Mouse (Mus musculus): ENCODE results near the gene 1700003F12Rik. TPM values are rescaled to one million over a fixed set of nuclear protein-coding genes. Genes with fewer than 3 reads are reported as not detected.

Gene 1700003F12Rik
- 0.29 and 0.52 TPM in 2 replicates for polyA plus RNA-seq (2012; rRNA removed)

GRCm38 (mm10) chr2:154546711-154547110, at the start of gene 1700003F12Rik:
Gene 1700003F12Rik, plus strand, starts transcription at chr2:154547085.
- no peak within 1 kb of the TSS for H3K27ac ChIP-seq (ENCODE audit: insufficient read depth, low read depth, low read length)
- H3K36me3 ChIP-seq (ENCODE audit: control insufficient read depth, insufficient read depth, low read length), result no peaks in the 10 kb centered on the region
- 95% methylated on average over 10 of the region's 10 CpGs for WGBS
- no peak for DNase-seq
- H3K4me1 ChIP-seq (ENCODE audit: control insufficient read depth, insufficient read depth, low read length), result no peaks in the 10 kb centered on the region
- H3K4me3 ChIP-seq (ENCODE audit: insufficient read depth, low read depth, low read length), result no peak within 1 kb of the TSS
- TF ChIP-seq CTCF (conservative IDR thresholded peaks at IDR 0.05; ENCODE audit: insufficient read depth, insufficient read length, low read depth, low read length) (no peak), POLR2A (IDR thresholded peaks at IDR 0.05; ENCODE audit: low read depth, low read length) (no peak)
- H3K27me3 ChIP-seq (replicated peaks; ENCODE audit: control insufficient read depth, insufficient read depth, low read length), result no peaks in the 10 kb centered on the region

GRCm38 (mm10) chr2:154498571-154498970, 48.3 kb upstream of the 1700003F12Rik start:
- Histone ChIP-seq H3K4me1 (ENCODE audit: control insufficient read depth, insufficient read depth, low read length) (peaks cover 3% of the 10 kb centered on the region; the same call in 1 of the 2 replicates), H3K27me3 (replicated peaks; ENCODE audit: control insufficient read depth, insufficient read depth, low read length) (no peaks in the 10 kb centered on the region), H3K4me3 (ENCODE audit: insufficient read depth, low read depth, low read length) (no peak overlapping the region), H3K27ac (ENCODE audit: insufficient read depth, low read depth, low read length) (peak overlapping the region; percentile 41), H3K36me3 (ENCODE audit: control insufficient read depth, insufficient read depth, low read length) (no peaks in the 10 kb centered on the region)
- TF ChIP-seq CTCF (conservative IDR thresholded peaks at IDR 0.05; ENCODE audit: insufficient read depth, insufficient read length, low read depth, low read length), result no peak
- no peak for TF ChIP-seq POLR2A (IDR thresholded peaks at IDR 0.05; ENCODE audit: low read depth, low read length)
- 32% methylated on average over 5 of the region's 5 CpGs for WGBS
- DNase-seq, result no peak

GRCm38 (mm10) chr2:154499717-154500247, 47.1 kb upstream of the 1700003F12Rik start:
- no peak for DNase-seq
- H3K27ac ChIP-seq (ENCODE audit: insufficient read depth, low read depth, low read length), result no peak overlapping the region
- 97% methylated on average over 2 of the region's 2 CpGs for WGBS
- no peak for TF ChIP-seq POLR2A (IDR thresholded peaks at IDR 0.05; ENCODE audit: low read depth, low read length)
- TF ChIP-seq CTCF (conservative IDR thresholded peaks at IDR 0.05; ENCODE audit: insufficient read depth, insufficient read length, low read depth, low read length), result no peak
- no peaks in the 10 kb centered on the region for H3K36me3 ChIP-seq (ENCODE audit: control insufficient read depth, insufficient read depth, low read length)
- H3K4me1 ChIP-seq (ENCODE audit: control insufficient read depth, insufficient read depth, low read length), result peaks cover 3% of the 10 kb centered on the region; the same call in 1 of the 2 replicates
- no peak overlapping the region for H3K4me3 ChIP-seq (ENCODE audit: insufficient read depth, low read depth, low read length)
- no peaks in the 10 kb centered on the region for H3K27me3 ChIP-seq (replicated peaks; ENCODE audit: control insufficient read depth, insufficient read depth, low read length)

- TF ChIP-seq POLR2A (IDR thresholded peaks at IDR 0.05; ENCODE audit: low read depth, low read length), result no peak
- no peak for TF ChIP-seq CTCF (conservative IDR thresholded peaks at IDR 0.05; ENCODE audit: insufficient read depth, insufficient read length, low read depth, low read length)
- peaks cover 3% of the 10 kb centered on the region; the same call in 1 of the 2 replicates for H3K4me1 ChIP-seq (ENCODE audit: control insufficient read depth, insufficient read depth, low read length)
- no peak overlapping the region for H3K27ac ChIP-seq (ENCODE audit: insufficient read depth, low read depth, low read length)
- peaks cover 2% of the 10 kb centered on the region; the same call in 1 of the 2 replicates for H3K36me3 ChIP-seq (ENCODE audit: control insufficient read depth, insufficient read depth, low read length)
- no peaks in the 10 kb centered on the region for H3K27me3 ChIP-seq (replicated peaks; ENCODE audit: control insufficient read depth, insufficient read depth, low read length)
- 86% methylated on average over 3 of the region's 3 CpGs for WGBS
- DNase-seq, result no peak
- no peak overlapping the region for H3K4me3 ChIP-seq (ENCODE audit: insufficient read depth, low read depth, low read length)
These were observed 46.1 kb upstream of the 1700003F12Rik start for GRCm38 (mm10) chr2:154500758-154501157.

- TF ChIP-seq CTCF (conservative IDR thresholded peaks at IDR 0.05; ENCODE audit: insufficient read depth, insufficient read length, low read depth, low read length) (no peak), POLR2A (IDR thresholded peaks at IDR 0.05; ENCODE audit: low read depth, low read length) (no peak)
- 69% methylated on average over 2 of the region's 2 CpGs for WGBS
- Histone ChIP-seq H3K4me3 (ENCODE audit: insufficient read depth, low read depth, low read length) (no peak overlapping the region), H3K4me1 (ENCODE audit: control insufficient read depth, insufficient read depth, low read length) (peaks cover 3% of the 10 kb centered on the region; the same call in 1 of the 2 replicates), H3K36me3 (ENCODE audit: control insufficient read depth, insufficient read depth, low read length) (peaks cover 3% of the 10 kb centered on the region; the same call in 1 of the 2 replicates), H3K27me3 (replicated peaks; ENCODE audit: control insufficient read depth, insufficient read depth, low read length) (no peaks in the 10 kb centered on the region), H3K27ac (ENCODE audit: insufficient read depth, low read depth, low read length) (no peak overlapping the region)
- DNase-seq, result no peak
These were observed 39.8 kb upstream of the 1700003F12Rik start for GRCm38 (mm10) chr2:154507076-154507475.

- Histone ChIP-seq H3K4me1 (ENCODE audit: control insufficient read depth, insufficient read depth, low read length) (peaks cover 3% of the 10 kb centered on the region; the same call in 1 of the 2 replicates), H3K4me3 (ENCODE audit: insufficient read depth, low read depth, low read length) (no peak overlapping the region), H3K27ac (ENCODE audit: insufficient read depth, low read depth, low read length) (no peak overlapping the region), H3K27me3 (replicated peaks; ENCODE audit: control insufficient read depth, insufficient read depth, low read length) (no peaks in the 10 kb centered on the region), H3K36me3 (ENCODE audit: control insufficient read depth, insufficient read depth, low read length) (peaks cover 3% of the 10 kb centered on the region; the same call in 1 of the 2 replicates)
- peak; percentile 52 for DNase-seq
- peak; percentile 63 for TF ChIP-seq CTCF (conservative IDR thresholded peaks at IDR 0.05; ENCODE audit: insufficient read depth, insufficient read length, low read depth, low read length)
- no peak for TF ChIP-seq POLR2A (IDR thresholded peaks at IDR 0.05; ENCODE audit: low read depth, low read length)
- 48% methylated on average over 9 of the region's 9 CpGs for WGBS
These were observed 39.2 kb upstream of the 1700003F12Rik start for GRCm38 (mm10) chr2:154507566-154508283.

GRCm38 (mm10) chr2:154508450-154508849, 38.4 kb upstream of the 1700003F12Rik start:
- DNase-seq, result no peak
- WGBS, result 86% methylated on average over 4 of the region's 4 CpGs
- TF ChIP-seq CTCF (conservative IDR thresholded peaks at IDR 0.05; ENCODE audit: insufficient read depth, insufficient read length, low read depth, low read length) (no peak), POLR2A (IDR thresholded peaks at IDR 0.05; ENCODE audit: low read depth, low read length) (no peak)
- Histone ChIP-seq H3K27me3 (replicated peaks; ENCODE audit: control insufficient read depth, insufficient read depth, low read length) (no peaks in the 10 kb centered on the region), H3K27ac (ENCODE audit: insufficient read depth, low read depth, low read length) (no peak overlapping the region), H3K4me3 (ENCODE audit: insufficient read depth, low read depth, low read length) (no peak overlapping the region), H3K36me3 (ENCODE audit: control insufficient read depth, insufficient read depth, low read length) (peaks cover 3% of the 10 kb centered on the region; the same call in 1 of the 2 replicates), H3K4me1 (ENCODE audit: control insufficient read depth, insufficient read depth, low read length) (peaks cover 3% of the 10 kb centered on the region; the same call in 1 of the 2 replicates)
